Mouse (Mus musculus) heart, embryonic 12.5 days (tissue): ENCODE measurements around the gene Nono. TPM values are rescaled to one million over a fixed set of nuclear protein-coding genes. Genes with fewer than 3 reads are reported as not detected.

Experiments
- ATAC-seq: fragments of 200-750 bp; cut with Nextera tagmentation; 2 replicates; pipeline ENCODE4 v1.8.0; 2017; ENCODE audit warnings: moderate TSS enrichment, moderate library complexity; ENCODE audit not compliant: insufficient number of reproducible peaks, low FRiP score
- H3K27ac ChIP-seq: fragments of 300-500 bp; sonication (generic); 2 replicates; pipeline ENCODE4 v1.5.1; 2016; ENCODE audit warnings: mild to moderate bottlenecking, moderate library complexity; ENCODE audit not compliant: poor library complexity, severe bottlenecking
- H3K27me3 ChIP-seq: fragments of 300-500 bp; sonication (generic); replicated peaks from 2 replicates; pipeline ENCODE4 v1.6.1; 2016; ENCODE audit warnings: mild to moderate bottlenecking, moderate library complexity
- H3K36me3 ChIP-seq: fragments of 300-500 bp; sonication (generic); 2 replicates; pipeline ENCODE4 v1.6.1; 2016; ENCODE audit warnings: mild to moderate bottlenecking, moderate library complexity
- H3K4me1 ChIP-seq: fragments of 300-500 bp; sonication (generic); replicated peaks from 2 replicates; pipeline ENCODE4 v1.6.1; 2016; ENCODE audit warnings: mild to moderate bottlenecking
- H3K4me2 ChIP-seq: fragments of 300-500 bp; sonication (generic); 2 replicates; pipeline ENCODE4 v1.6.1; 2016; ENCODE audit warnings: mild to moderate bottlenecking, moderate library complexity
- H3K4me3 ChIP-seq: fragments of 300-500 bp; sonication (generic); 2 replicates; pipeline ENCODE4 v1.5.1; 2016; ENCODE audit warnings: mild to moderate bottlenecking
- H3K9ac ChIP-seq: fragments of 300-500 bp; sonication (generic); 2 replicates; pipeline ENCODE4 v1.6.1; 2016; ENCODE audit warnings: mild to moderate bottlenecking, moderate library complexity
- H3K9me3 ChIP-seq: fragments of 300-500 bp; sonication (generic); replicated peaks from 2 replicates; pipeline ENCODE4 v1.6.1; 2016; ENCODE audit warnings: mild to moderate bottlenecking, moderate library complexity
- WGBS: fragments of 180-500 bp; shearing (Covaris S2); methylation state at CpG from one replicate; pipeline ENCODE4 v1.1.7; 2016; 5-methylcytosine and 5-hydroxymethylcytosine counted together
- polyA plus RNA-seq: library from polyadenylated mRNA; unstranded; fragments of >200 nt; fragmentation: Nextera tagmentation; extraction: Ambion mirVana; gene quantifications from 2 replicates; pipeline ENCODE4 v1.2.1, GENCODE M21; 2016

Gene Nono
- polyA plus RNA-seq = 290 and 312 TPM in 2 replicates

DNA sequence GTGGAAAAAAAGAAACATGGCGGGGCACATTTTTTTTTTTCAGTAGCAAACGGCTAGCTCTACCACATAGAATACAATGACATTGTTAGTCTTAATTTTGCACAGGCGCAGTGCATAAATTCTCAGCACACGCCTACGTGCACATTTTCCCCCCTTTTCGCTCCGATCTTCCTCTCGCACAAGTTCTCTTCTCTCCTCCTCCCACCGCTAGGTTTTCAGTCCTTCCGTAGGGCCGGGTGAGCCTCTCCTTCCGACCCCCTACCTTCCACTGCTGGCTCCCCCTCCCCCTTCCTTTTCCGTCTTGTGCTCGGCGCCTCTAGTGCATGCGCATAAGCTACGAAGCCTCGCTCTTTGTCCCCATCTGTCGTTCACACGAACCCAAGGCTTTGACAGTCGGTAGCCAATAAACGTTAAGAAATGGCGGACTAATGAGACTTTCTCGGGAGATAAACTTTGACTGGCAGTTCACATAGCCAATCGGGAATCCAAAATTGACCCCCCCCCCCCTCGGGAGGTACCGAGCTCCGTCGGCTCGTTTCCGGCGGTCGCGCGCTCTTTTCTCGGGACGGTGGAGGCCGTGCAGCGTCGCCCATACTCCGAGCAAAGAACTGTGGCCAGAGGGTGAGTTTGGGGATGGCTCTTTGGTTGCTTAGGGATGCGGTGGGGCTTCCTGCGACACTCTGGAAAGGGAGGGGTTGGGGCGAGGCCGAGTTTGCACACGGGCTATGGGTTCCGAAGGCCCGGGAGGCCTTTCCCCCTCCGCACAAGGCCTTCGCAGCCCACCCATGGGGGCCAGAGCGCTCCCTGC, at the start of gene Nono:
Gene Nono (plus strand): TSS at position 177 of the 808 bp plus-strand sequence.
- peak; percentile 95 for ATAC-seq

DNA sequence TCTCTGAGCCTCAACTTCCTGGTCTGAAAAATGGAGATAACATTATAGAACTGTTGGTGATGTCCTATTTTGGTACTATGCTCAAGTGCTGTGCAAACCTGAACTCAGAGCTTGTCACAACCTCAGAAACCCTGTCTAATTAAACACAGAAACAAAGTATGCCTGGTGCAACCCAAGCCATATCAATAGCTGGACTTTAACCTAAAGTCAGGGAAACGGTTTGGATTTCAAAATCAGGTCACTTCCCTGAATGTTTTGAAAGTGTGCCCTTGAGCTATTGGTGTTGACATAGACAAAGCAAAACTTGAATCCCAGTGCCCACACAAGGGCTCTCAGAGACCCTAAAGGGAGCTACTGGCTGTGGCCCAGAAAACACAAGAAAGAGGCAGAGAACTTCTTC, 49.4 kb upstream of the Nono start:
- Histone ChIP-seq H3K4me1 (peaks cover 6% of the 10 kb centered on the region), H3K36me3 (no peaks in the 10 kb centered on the region), H3K9ac (no peak overlapping the region), H3K4me3 (no peak overlapping the region), H3K27ac (no peak overlapping the region), H3K4me2 (no peak overlapping the region), H3K9me3 (no peaks in the 10 kb centered on the region), H3K27me3 (peaks cover 36% of the 10 kb centered on the region)
- 61% methylated on average over 1 of the region's 1 CpGs for WGBS
- no peak for ATAC-seq

More for the DNA sequence above, at the start of gene Nono:
- no peaks in the 10 kb centered on the region for H3K27me3 ChIP-seq
- H3K4me1 ChIP-seq = no peaks in the 10 kb centered on the region
- no peaks in the 10 kb centered on the region for H3K9me3 ChIP-seq
- H3K36me3 ChIP-seq = peaks cover 7% of the 10 kb centered on the region; the same call in 1 of the 2 replicates
- H3K27ac ChIP-seq = peak within 1 kb of the TSS; percentile 97
- peak within 1 kb of the TSS; percentile 86 for H3K9ac ChIP-seq
- WGBS = 22% methylated on average over 51 of the region's 51 CpGs
- H3K4me2 ChIP-seq = peak within 1 kb of the TSS; percentile 58
- H3K4me3 ChIP-seq = peak within 1 kb of the TSS; percentile 73

DNA sequence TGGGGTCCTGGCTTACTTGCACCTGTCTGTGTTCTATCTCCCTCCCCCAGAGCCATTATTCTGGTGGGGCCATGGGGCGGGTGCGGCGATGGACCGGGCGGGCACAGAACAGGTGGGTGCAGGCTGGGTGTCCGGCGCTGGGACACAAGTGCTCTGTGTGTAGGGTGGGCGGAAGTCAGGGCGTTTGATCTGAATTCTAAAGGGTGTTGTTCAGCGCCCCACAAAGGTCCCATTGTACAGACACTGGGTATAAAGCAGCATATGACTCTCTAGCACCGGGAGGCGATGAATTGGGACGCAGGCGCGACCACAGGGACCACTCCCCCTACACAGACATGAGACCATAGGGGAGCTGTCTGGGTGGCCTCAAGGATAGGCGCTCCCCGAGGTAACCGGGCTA, 45.7 kb upstream of the Nono start:
- Histone ChIP-seq H3K4me2 (no peak overlapping the region), H3K9ac (no peak overlapping the region), H3K4me1 (peaks cover 6% of the 10 kb centered on the region), H3K9me3 (no peaks in the 10 kb centered on the region), H3K27ac (no peak overlapping the region), H3K36me3 (no peaks in the 10 kb centered on the region), H3K27me3 (peaks cover 62% of the 10 kb centered on the region), H3K4me3 (no peak overlapping the region)
- no peak for ATAC-seq
- WGBS = 26% methylated on average over 18 of the region's 18 CpGs

DNA sequence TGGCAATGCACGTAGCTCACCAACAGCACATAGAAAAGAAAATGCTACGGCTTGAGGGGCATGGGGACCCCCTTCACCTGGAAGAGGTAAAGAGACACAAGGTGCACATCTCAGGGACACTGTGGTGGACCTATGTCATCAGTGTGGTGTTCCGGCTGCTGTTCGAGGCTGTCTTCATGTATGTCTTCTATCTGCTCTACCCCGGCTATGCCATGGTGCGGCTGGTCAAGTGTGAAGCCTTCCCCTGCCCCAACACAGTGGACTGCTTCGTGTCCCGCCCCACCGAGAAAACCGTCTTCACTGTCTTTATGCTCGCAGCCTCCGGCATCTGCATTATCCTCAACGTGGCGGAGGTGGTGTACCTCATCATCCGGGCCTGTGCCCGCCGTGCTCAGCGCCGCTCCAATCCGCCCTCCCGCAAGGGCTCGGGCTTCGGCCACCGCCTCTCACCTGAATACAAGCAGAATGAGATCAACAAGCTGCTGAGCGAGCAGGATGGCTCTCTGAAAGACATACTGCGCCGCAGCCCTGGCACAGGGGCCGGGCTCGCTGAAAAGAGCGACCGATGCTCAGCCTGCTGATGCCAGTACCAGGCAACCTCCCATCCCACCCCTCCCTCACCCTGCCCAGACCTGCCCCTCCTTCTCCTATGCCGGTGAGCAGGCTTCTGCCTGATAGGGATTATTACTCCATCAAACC, 44.5 kb upstream of the Nono start:
- Histone ChIP-seq H3K4me3 (peak overlapping the region; percentile 30), H3K9ac (no peak overlapping the region), H3K4me2 (peak overlapping the region; percentile 62), H3K27ac (no peak overlapping the region), H3K27me3 (peaks cover 62% of the 10 kb centered on the region), H3K4me1 (peaks cover 6% of the 10 kb centered on the region), H3K36me3 (no peaks in the 10 kb centered on the region), H3K9me3 (no peaks in the 10 kb centered on the region)
- 25% methylated on average over 32 of the region's 32 CpGs for WGBS
- ATAC-seq = no peak

DNA sequence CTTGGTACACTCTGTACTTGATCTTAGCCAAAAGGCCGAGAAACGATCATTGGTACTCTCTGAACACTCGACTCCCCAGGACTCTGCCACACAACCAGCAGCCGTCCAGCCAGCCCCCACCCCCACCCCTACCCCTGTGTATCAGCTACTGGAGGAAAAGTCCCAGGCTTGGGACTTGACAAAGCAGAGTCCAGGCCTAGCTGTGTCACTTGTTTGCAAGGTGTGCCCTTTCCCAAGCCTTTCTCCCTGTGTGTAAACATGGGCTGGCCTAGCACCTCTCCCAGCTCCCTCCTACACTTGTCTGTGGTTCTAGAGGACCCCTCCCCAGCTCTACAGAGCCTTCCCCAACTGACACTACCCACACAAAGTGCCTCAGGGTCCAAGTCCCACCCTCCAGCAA, 42.9 kb upstream of the Nono start:
- Histone ChIP-seq H3K9ac (no peak overlapping the region), H3K27ac (no peak overlapping the region), H3K4me3 (no peak overlapping the region), H3K36me3 (no peaks in the 10 kb centered on the region), H3K4me1 (peaks cover 6% of the 10 kb centered on the region), H3K9me3 (no peaks in the 10 kb centered on the region), H3K4me2 (no peak overlapping the region), H3K27me3 (peaks cover 65% of the 10 kb centered on the region)
- 29% methylated on average over 4 of the region's 4 CpGs for WGBS
- ATAC-seq = no peak

DNA sequence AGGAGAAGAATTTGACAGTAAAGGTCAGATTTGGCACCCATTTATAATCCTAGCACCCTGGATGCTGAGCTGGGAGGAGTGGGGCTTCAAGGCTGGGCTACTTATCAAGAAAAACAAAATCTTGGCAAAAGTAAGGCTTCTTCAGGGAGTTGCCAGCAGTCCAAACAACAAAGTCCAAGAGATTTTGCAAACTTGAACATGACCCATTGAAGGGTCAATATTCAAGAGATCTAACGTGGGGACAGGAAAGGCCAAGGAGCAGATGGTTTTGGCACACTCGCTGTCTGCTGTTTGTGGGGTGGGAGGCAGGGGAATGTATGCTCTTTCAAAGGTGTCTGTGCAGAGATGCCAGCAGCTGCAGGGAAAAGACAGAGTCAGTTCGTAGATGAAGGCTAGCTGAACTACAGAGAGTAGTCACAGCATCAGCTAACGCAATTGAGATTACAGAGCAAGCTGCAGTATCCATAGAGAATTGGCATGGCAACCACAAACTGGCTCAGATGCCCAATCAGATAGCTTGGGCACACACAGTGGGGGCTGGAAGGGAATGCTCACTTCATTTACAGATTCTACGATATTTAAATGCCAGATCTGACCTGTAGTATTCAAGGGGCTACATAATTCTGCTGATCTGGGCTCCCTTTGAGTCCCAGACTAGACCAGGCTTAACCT, 40.1 kb upstream of the Nono start:
- H3K9me3 ChIP-seq = no peaks in the 10 kb centered on the region
- no peak for ATAC-seq

DNA sequence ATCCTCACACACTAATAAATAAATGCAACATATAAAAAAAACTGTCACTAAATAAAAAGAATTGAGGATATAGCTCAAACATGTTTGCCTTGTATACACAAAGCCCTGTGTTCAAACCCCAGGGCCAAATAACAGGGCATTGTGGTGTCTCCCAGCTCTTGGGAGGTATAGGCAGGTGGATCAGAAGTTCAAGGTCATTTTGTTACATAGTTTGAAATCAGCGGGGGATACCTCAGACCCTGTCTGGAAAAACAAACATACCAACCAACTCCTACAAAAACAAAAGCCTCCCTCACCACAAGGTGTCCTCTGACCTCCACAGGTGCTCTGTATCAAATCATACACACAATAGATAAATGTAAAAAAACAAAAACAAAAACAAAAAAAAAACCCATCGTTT, 34.8 kb upstream of the Nono start:
- no peaks in the 10 kb centered on the region for H3K4me1 ChIP-seq
- no peak overlapping the region for H3K9ac ChIP-seq
- H3K4me2 ChIP-seq = no peak overlapping the region
- H3K9me3 ChIP-seq = no peaks in the 10 kb centered on the region
- H3K27ac ChIP-seq = no peak overlapping the region
- 51% methylated on average over 2 of the region's 2 CpGs for WGBS
- no peaks in the 10 kb centered on the region for H3K36me3 ChIP-seq
- peaks cover 34% of the 10 kb centered on the region for H3K27me3 ChIP-seq
- ATAC-seq = no peak
- H3K4me3 ChIP-seq = no peak overlapping the region

More for the DNA sequence above, 40.1 kb upstream of the Nono start:
- H3K27me3 ChIP-seq = peaks cover 39% of the 10 kb centered on the region
- no peak overlapping the region for H3K9ac ChIP-seq
- no peak overlapping the region for H3K27ac ChIP-seq
- WGBS = 67% methylated on average over 5 of the region's 5 CpGs
- no peaks in the 10 kb centered on the region; the same call in 1 of the 2 replicates for H3K4me1 ChIP-seq
- H3K4me3 ChIP-seq = no peak overlapping the region
- no peak overlapping the region for H3K4me2 ChIP-seq
- no peaks in the 10 kb centered on the region for H3K36me3 ChIP-seq

DNA sequence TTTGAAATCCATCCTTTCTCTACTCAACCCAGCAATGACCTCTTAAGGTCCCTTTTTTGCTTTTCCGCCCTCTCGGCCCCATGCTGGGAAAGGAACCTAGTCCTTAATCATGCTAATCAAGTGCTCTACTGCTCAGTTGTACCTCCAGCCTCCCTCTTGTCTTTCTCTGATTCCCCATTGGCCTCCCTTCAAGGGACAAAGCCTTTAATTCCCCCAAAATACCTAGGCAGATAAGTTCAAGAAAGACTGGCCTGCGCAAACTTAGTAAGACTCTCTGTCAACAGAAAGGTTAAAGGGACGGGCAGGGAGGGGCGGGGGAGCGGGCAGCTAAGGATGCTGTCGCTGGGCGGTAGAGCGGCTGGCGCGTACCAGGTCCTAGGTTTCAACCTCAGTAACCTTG, 32.7 kb upstream of the Nono start:
- Histone ChIP-seq H3K36me3 (no peaks in the 10 kb centered on the region), H3K9me3 (no peaks in the 10 kb centered on the region), H3K4me1 (no peaks in the 10 kb centered on the region), H3K27me3 (peaks cover 31% of the 10 kb centered on the region), H3K4me3 (no peak overlapping the region), H3K4me2 (peak overlapping the region; percentile 34), H3K27ac (no peak overlapping the region), H3K9ac (no peak overlapping the region)
- ATAC-seq = no peak
- WGBS = 21% methylated on average over 10 of the region's 11 CpGs

DNA sequence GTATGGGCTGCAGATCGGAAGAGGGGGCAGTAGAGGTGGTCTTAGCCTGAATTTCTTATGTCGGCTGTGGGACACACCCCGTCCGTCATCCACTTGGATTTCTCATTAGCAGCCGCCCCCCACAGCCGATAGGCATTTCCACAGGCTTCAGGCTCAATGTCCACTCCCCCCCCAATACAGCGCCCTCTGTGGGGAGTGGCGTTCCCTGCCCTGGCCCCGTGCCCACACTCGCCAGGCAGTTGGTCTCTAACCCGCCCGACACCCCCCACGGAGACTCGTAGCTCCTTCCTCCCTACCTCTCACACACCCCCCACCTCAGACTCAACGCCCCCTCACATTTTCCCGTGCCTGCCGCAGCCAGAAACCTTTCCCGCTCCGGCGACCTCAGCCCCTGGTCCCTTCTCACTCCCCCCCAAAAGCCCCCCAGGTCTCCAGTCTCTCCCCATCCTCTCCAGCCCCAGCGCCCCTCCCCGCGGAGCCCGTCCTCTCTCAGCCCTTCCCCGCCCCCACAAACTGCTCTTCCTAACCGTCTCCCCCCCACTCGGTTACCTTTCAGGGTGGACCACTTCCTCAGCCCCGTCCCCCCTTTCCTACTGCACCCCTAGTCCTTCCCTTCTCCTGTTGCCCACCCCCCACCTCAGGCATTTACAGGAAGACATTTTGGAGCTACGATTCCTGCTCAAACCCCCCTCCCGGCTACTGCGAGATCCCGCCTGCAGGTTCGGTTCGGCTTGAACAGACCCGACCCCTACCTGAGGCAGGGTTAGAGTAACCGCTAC, 10.0 kb upstream of the Nono start:
- Histone ChIP-seq H3K4me2 (peak overlapping the region; percentile 71), H3K27me3 (no peaks in the 10 kb centered on the region), H3K27ac (peak overlapping the region; percentile 57), H3K9me3 (no peaks in the 10 kb centered on the region), H3K4me3 (peak overlapping the region; percentile 73), H3K36me3 (peaks cover 27% of the 10 kb centered on the region), H3K9ac (peak overlapping the region; percentile 83), H3K4me1 (peaks cover 19% of the 10 kb centered on the region)
- 17% methylated on average over 33 of the region's 36 CpGs for WGBS
- peak; percentile 39 for ATAC-seq

DNA sequence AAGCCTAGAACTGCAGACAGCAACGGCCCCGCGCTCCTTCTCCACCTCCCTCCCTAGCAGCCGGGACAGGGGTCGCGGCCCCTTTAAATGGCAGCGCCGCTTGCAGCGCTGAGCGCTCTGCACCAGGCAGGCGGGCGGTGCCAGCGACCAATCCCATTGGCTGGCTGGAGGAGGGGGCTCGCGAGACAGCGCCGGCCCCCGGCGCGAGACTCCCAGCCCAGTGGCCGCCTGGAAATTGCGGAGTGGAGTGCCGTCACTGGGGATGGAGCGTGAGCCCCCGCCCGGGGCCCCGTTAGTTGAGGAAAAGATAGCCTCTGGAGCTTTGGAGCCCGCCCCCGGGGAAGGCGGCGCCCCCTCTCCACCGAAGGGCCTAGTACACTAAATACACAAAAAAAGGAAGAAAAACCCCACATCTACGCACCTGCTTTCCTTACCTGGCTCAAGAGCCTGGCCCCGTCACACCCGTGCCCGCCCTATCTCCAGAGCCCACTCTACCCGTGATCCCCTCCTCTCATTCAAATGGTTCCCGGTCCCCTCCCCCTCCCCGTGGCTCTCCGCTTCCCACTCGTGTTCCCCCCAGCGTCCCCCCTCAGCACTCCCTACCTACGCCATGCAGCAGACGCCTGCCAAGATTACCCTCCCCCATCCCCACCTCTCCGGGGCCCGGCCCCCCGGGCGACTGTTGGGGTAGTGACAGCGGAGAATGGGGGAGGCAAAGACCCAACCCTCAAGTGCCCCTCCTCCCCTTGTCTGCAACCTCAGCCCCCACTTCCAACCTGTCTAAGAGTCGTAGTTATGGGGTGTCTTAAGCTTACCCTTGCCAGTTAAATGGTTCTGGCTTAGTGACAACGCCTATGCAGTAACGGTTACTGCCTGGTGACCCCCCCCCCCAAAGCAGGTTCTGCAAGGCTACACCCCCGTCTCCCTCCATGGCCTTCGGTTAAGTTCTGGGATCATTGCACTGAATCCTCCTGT, 9.1 kb upstream of the Nono start:
- Histone ChIP-seq H3K27me3 (no peaks in the 10 kb centered on the region), H3K9ac (peak overlapping the region; percentile 83), H3K27ac (peak overlapping the region; percentile 85), H3K4me2 (peak overlapping the region; percentile 73), H3K4me1 (peaks cover 19% of the 10 kb centered on the region), H3K4me3 (peak overlapping the region; percentile 73), H3K9me3 (no peaks in the 10 kb centered on the region), H3K36me3 (peaks cover 21% of the 10 kb centered on the region)
- 13% methylated on average over 53 of the region's 54 CpGs for whole genome bisulfite sequencing
- peak; percentile 92 for ATAC-seq
